Mouse (Mus musculus) lung, postnatal 36 days (tissue): ENCODE results near the gene Cln3.
A peak's percentile ranks its signal among the peaks of the same experiment; 100 is the strongest.

Source experiments
- DNase-seq: peaks from one replicate; pipeline ENCODE4 v3.0.0; 2022; ENCODE audit warnings: mixed read lengths

Cln3 gene

GRCm38 (mm10) chr7:126585717-126586116 lies at the start of gene Cln3:
Gene Cln3, minus strand, starts transcription at chr7:126585817.
- DNase-seq: no peak

- DNase-seq: no peak
Measured at GRCm38 (mm10) chr7:126635375-126635774, 49.8 kb upstream of the Cln3 start.

- DNase-seq: no peak
Measured at GRCm38 (mm10) chr7:126632478-126632877, 46.9 kb upstream of the Cln3 start.

GRCm38 (mm10) chr7:126630824-126631518 lies 45.4 kb upstream of the Cln3 start, which contains the start of gene Nupr1:
Gene Nupr1, minus strand, starts transcription at chr7:126630861.
- no peak for DNase-seq

GRCm38 (mm10) chr7:126629915-126630314 lies 44.3 kb upstream of the Cln3 start:
- DNase-seq: no peak

- DNase-seq: peak; percentile 30
Measured at GRCm38 (mm10) chr7:126628111-126628510, 42.5 kb upstream of the Cln3 start.

GRCm38 (mm10) chr7:126625807-126626600 lies 40.4 kb upstream of the Cln3 start:
- DNase-seq: no peak

- peak; percentile 95 for DNase-seq
Measured at GRCm38 (mm10) chr7:126625369-126625768, 39.8 kb upstream of the Cln3 start.

- peak; percentile 50 for DNase-seq
Measured at GRCm38 (mm10) chr7:126624774-126625173, 39.2 kb upstream of the Cln3 start.

- DNase-seq: no peak
Measured at GRCm38 (mm10) chr7:126623381-126623780, 37.8 kb upstream of the Cln3 start.

- DNase-seq: peak; percentile 60
Measured at GRCm38 (mm10) chr7:126621452-126622359, 36.1 kb upstream of the Cln3 start.

GRCm38 (mm10) chr7:126619559-126620275 lies 34.1 kb upstream of the Cln3 start:
- no peak for DNase-seq

- peak; percentile 46 for DNase-seq
Measured at GRCm38 (mm10) chr7:126616707-126617106, 31.1 kb upstream of the Cln3 start.

- no peak for DNase-seq
Measured at GRCm38 (mm10) chr7:126612736-126613135, 27.1 kb upstream of the Cln3 start.

- no peak for DNase-seq
Measured at GRCm38 (mm10) chr7:126607796-126608195, 22.2 kb upstream of the Cln3 start.

GRCm38 (mm10) chr7:126607064-126607463 lies 21.4 kb upstream of the Cln3 start:
- DNase-seq: peak; percentile 78

- no peak for DNase-seq
Measured at GRCm38 (mm10) chr7:126606611-126607010, 21.0 kb upstream of the Cln3 start.

GRCm38 (mm10) chr7:126602650-126603049 lies 17.0 kb upstream of the Cln3 start:
- no peak for DNase-seq

GRCm38 (mm10) chr7:126601896-126602295 lies 16.3 kb upstream of the Cln3 start:
- DNase-seq: no peak

GRCm38 (mm10) chr7:126598919-126599318 lies 13.3 kb upstream of the Cln3 start:
- no peak for DNase-seq

- no peak for DNase-seq
Measured at GRCm38 (mm10) chr7:126596414-126596813, 10.8 kb upstream of the Cln3 start.

GRCm38 (mm10) chr7:126595890-126596289 lies 10.3 kb upstream of the Cln3 start:
- no peak for DNase-seq
